Mouse (Mus musculus) erythroid progenitor cell, adult 5-6 weeks (primary cell): ENCODE results near the gene Sgta. TPM values are rescaled to one million over a fixed set of nuclear protein-coding genes. Genes with fewer than 3 reads are reported as not detected.
"Not testable (repeated sequence)": the region's sequence is repeated elsewhere in the genome, so short reads cannot be mapped to it uniquely, and the experiment has no call there.

Source experiments
- ATAC-seq: replicated peaks from 2 replicates; pipeline ENCODE4 v1.8.0; 2016; ENCODE audit warnings: moderate number of reproducible peaks, mild to moderate bottlenecking, moderate TSS enrichment, inconsistent platforms; ENCODE audit not compliant: poor library complexity, low FRiP score, severe bottlenecking
- total RNA-seq, 2 experiments: library from RNA; stranded (forward) in 1 of 2; stranded (reverse) in 1 of 2; fragments of 150-400 nt in 1 of 2; fragments of 186-747, 209-891 nt in 1 of 2; gene quantifications; 2 replicates each; pipeline versions ENCODE4 v1.2.3 to v1.2.4; 2015 to 2017; ENCODE audit warnings: low replicate concordance in 2 of 2

Sgta gene
- total RNA-seq (2015; ENCODE audit: low replicate concordance) (13.0 and 22.2 TPM in 2 replicates), total RNA-seq (2017; ENCODE audit: low replicate concordance) (13.8 and 16.6 TPM in 2 replicates)

DNA sequence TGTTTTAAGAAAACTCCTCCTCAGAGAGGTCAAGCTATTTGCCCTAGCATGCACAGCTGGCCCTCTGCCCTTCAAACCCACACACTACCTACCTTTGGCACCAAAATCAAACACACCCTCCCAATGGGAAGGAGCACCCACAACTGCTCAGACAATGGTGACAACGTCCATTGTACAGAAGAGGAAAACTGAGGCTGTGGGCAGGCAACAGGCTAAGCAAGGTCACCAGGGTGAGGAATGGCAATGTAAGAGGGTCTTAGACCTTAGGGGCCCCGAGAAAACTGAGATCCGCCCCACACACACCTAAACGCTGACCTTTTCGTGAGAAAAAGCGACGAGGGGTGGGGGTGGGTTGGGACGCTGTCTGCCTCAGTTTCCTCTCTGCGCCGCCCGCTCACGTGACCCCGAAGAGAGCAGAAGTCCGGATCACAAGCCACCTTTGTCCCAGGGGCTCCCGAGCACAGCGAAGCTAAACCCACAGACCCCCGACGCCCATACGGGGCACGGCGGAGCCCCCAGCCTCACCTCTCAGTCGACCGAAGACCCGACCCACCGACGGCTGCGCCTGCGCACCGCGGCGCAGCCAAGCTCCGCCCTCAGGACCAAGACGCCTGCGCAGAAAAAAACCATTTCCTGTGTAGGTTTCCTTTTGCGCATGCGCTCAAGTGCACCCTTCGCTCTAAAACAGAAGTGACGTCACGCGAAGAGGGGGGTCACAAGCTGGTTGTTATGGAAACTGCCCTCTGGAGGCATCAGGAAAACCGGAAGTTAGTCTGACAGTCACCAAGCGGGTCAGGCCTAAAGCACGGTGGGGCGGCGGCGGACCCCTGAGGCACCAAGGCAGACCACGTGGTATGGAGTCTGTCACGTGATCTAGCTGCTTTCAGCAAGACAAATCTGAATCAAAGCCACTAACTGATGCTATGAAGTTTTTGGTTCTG, at the start of gene Sgta:
Gene Sgta (minus strand): TSS at position 579 of the 941 bp plus-strand sequence.
- ATAC-seq = peak; percentile 89

DNA sequence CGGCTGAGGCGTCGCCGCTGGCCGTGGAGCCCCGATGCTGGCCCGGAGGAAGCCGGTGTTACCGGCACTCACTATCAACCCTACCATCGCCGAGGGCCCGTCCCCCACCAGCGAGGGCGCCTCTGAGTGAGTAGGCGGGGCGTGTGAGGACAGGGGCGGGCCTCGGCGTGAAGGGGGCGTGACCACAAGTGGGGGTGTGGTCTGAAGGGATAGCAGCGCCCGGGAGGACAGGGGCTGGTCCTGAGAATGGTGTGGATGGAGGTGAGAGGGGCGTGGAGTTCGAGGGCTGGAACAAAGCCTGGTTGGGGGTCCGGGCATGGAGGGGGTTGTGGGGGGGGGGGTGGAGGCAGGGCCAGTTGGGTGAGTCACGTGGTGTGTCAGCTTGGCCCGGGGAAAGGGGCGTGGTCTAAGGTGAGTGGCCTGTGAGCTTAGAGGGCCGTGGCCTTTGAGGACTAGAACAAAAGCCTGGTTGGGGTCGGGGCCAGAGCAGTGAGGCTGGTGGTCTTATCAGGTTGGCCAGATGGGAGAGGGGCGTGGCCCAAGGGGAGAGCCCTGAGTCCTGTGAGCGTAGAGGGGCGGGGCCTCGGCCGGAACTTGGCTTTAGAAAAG, 46.2 kb upstream of the Sgta start:
- ATAC-seq = peak; percentile 74

DNA sequence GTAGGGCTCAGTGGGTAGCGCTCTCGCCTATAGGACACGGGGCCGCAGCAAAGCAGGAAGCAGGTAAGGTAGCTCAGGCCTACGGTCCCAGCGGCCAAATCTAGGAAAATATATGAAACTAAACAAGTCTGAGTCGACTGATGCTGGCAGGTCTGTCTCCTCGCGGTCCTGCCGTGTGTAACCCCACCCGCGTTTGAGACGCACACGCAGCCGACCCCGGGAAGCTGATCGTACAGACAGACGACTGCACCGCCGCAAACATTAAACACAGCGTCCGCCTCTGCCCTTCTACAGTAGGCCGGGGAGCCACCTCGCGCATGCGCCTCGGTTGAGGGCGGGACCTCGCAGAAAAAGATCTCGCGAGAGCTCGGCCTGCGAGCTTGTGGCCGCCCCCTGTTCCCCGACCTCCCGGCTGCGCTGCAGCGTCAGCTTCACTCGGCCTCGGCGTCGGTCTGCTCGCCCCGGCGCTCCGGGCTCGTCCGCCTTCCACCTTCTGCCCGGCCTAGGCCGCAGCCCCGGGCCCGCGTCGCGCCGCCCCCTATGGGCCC, 45.7 kb upstream of the Sgta start, which contains the start of gene Map2k2:
Gene Map2k2 (plus strand): TSS at position 351 of the 548 bp plus-strand sequence.
- peak; percentile 82 for ATAC-seq

DNA sequence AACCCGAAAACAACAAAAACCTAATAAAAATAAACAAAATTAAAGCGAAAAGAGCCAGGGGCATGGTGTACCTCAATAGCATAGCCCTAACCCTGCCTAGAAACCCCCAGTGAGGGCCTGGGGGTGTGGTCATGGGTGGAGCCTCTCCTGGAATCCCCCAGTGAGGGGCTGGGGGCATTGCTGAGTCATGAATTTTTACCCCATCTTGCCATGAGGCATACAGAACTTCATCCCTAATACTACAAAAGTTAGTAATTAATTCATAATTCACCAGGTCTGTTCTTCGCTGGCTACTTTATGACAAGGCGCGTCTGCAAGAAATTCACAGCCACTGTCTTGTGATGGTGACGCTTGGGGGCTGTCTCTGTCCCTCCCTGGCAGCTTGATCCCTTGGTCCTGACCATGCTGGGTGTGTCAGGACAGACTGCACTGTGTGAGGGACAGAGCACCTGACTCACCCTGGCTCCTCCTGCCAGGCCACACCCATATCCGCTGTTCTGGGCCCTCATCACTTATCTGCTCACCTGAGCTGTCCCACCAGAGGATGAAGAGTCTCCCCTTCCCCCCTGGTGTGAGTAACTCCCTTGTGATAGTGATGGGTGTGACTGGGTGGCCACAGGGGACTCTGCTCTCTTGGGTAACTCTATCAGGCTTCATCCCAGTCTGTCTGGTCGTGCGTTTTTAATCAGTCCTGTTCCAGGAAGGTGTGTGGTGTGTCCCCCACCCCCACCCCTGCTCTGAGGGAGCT, 35.1 kb upstream of the Sgta start:
- ATAC-seq = no peak

DNA sequence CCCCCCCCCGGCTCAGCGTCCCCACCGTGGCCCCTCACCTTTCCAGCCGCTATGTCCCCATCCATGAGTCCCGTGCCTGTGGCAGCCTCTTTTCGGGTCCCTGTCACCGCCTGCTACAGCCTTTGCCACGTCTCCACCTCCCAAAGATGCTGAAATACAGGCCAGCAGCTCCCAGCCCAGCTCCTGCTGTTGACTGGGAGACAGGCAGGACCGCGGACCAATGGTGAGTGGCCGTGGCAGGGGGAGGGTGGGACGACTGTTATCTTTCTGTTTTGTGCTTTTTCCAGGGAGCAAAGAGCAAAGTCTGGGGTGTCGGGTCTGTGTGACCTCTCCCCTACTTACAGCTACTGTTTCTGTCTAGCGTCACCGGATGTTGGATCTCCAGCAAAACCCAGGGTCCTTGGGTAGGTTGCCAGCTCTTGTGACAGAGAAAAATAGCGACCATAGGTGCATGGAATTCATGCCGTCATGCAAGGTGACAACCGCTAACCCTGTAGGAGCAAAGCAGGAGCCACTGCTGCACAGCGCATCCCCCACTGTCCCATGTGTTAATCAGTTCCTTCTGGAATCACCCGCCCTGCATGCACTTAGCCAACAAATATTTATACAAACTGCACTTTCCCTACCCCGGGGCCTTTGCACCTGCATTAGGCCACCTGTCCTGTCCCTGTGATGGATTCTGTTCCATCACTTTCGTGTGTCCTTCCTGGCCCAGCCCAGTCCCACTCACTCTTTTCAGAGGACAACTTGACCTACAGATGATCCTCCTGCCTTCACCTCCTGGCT, 32.7 kb upstream of the Sgta start:
- no peak for ATAC-seq

DNA sequence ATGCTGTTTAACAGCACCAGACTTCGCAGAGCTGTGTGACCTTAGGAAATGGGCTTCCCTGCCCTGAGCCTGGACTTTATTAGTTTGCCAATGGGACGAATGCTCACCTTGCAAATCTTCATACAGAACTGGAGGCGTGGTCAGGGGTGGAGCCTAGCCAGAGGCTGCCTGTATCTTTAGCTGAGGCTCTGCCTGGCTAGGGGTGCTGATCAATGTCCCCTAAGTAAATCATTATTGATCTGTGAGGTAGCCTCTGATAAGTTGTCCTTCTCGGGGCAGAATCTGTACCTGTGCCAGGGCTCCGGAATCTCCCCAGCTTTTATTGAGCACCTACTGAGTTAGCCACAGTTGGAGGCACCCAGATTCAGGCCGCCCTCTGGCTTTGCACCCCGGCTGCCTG, 30.6 kb upstream of the Sgta start:
- peak; percentile 47; the same call in 1 of the 2 replicates for ATAC-seq

DNA sequence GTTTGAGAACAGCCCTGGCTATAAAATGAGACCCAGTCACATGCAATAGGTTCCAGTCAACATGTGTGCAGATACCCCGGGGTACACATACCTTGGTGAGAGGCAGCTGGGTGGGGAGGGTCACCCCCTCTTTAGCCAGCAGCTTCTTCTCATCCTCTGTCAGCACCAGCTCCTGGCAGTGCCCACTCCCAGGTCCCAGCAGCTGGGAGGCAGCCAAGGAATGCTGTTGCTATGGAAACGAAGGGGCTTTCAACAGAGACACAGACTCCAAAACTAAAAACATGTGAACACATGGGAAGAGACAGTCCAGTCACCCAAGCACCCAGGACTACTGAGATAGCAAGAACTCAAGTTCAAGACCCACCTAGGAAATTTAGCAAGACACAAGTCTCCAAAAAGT, 29.2 kb upstream of the Sgta start:
- no peak for ATAC-seq

DNA sequence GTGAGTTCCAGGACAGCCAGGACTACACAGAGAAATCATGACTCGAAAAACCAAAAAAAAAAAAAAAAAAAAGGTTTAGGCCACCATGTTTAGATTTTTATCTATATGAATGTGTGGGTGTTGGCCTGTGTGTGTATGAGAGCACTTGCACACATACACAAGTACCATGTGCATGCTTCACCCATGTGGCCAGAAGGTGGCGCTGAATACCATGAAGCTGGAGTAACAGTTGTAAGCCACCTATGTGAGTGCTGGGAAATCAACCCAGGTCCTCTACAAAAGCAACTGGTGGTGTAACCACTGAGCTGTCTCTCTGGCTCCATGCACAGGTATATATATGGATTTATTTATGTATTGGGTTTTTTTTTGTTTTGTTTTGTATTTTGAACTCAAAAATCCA, 27.0 kb upstream of the Sgta start:
- no peak for ATAC-seq

DNA sequence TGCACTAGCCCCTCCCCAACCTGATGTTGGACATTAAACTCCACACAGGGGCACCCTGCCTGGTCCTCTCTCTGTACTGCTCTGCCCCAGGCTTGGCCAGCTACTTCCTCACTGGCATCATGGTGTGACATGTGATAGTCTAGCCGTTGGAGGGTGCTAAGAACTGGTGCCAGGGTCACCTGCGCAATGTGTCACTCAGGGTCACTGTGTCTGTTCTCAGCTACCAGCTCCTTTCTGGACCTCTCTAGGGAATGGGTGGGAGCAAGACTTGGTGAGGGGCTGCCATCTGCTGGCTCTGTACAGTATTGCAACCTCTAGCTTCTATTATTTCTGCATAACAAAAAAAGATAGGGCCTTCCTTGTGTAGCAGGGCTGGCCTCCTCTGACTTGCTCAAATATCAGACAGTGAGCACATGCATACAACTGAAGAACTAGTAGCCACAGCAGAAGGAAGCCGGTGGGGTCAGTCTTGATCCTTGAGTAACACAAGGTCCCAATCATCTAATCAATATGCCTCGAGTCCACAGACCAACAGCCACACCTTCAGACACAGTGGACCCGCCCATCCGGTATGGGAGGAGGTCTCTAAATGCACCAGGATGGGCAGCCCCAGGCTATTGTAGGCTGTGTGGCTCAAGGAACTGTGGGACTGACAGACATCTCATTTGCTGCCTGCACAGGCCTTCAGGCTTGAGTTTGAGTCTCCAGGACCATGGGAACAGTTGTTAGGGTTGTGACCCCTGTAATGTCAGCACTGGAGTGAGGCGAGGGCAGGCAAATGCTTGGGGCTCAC, 22.4 kb upstream of the Sgta start:
- ATAC-seq = peak; percentile 61

DNA sequence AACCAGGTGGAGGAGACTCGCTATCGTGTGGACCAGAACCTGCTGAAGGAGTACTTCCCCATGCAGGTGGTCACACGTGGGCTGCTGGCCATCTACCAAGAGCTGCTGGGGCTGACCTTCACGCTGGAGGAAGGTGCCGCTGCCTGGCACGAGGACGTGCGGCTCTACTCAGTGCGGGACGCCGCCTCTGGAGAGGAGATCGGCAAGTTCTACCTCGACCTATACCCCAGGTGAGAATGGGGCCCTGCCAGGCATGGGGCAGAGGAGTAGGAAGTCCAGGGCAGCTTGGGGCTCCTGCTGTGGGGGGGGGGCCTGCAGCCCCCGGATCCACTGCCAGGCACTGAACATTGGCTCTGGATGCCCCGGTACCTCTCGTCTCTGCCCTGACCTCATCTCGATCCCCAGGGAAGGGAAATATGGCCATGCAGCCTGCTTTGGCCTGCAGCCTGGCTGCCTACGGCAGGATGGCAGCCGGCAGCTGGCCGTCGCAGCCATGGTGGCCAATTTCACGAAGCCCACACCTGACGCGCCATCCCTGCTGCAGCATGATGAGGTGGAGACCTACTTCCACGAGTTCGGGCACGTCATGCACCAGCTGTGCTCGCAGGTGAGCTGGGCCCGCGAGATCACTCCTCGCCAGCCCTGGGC, 20.2 kb upstream of the Sgta start:
- ATAC-seq = no peak

DNA sequence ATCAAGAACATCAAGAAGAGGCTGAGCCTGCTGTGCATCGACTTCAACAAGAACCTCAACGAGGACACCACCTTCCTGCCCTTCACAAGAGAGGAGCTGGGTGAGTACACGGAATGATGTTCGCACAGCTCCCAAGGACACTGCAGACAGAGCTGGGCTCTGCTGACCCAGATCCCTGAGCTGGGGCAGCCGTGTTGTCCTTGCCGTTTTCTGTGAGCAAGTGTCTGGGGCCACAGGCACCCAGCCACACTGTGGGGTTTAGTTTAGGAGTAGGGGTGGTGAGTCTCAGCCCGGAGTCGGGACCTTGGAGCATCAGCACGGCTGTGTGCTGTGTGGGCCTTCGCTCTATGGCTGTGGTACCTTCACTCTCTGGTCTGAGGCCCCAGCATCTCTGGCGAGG, 17.9 kb upstream of the Sgta start:
- ATAC-seq = no peak

DNA sequence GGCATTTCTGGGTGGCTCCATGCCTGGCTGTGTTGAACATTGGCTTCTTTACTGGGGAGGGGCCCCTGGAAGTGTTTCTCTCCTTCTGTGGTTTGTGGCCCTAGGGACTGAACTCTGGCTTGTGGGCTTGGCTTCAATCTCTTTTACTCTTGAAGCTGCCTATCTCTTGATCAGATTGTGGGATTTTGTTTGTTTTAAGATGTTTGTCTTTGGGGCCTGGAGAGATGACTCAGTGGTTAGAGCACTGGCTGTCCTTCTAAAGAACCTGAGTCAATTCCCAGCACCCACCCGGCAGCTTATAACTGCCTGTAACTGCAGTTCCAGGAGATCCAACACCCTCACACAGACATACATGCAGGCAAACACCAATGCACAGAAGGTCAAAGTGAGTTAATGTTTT, 16.4 kb upstream of the Sgta start:
- no peak for ATAC-seq

DNA sequence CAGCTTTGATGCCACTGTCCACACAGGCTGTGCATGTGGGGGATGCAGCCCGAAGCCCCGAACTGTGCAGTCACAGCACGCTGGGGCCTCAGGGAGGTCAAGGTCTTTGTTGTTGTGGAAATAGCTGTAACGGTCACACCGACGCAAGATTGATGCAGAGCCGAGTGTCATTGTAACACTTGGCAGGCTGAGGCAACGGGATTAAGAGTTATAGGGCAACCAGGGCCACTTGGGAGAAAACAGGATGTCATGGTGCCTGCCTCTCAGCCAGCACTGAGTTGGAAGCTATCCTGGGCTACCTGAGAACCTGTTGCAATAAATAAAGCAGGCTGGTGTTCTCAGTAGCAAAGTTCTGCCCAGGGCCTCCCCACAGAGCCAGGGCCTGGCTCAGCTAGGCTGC, 15.8 kb upstream of the Sgta start:
- ATAC-seq = no peak

DNA sequence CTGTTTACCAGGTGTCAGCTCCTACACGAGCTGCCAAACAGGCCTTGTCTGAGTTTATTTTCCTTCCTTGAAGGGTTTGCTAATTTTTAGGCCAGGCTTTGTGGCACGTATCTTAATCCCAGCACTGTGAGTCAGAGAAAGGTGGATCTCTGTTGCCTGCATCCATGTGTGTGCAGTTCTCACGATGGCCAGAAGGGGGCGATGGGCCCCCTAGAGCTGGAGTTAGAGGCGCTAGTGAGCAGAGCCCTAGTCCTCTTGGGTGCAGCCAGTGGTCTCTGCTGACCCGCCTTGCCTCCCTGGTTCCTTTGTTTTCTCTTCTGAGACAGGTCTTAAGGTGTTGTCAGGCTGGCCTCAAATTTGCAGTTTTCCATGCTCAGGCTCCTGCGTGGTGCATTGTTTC, 13.5 kb upstream of the Sgta start:
- ATAC-seq = no peak

DNA sequence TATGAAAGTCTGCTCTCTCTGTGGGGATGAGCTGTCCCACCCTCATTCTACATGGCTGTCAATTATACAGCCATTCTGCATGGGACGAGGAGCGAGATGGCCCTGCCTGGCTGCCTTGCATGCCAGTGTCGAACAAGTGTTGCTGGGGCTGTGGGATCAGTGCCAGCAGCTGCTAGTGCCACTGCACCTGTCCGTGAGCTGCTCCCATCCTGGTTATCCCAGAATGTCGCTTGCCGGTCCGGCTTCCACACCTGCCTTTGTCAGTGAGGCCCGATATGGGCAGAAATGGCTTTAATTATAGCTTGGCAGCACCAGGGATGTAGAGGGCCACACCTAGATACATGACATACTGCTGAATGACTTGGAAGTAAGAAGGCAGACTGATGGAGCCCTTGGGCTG, 12.3 kb upstream of the Sgta start:
- no peak for ATAC-seq

DNA sequence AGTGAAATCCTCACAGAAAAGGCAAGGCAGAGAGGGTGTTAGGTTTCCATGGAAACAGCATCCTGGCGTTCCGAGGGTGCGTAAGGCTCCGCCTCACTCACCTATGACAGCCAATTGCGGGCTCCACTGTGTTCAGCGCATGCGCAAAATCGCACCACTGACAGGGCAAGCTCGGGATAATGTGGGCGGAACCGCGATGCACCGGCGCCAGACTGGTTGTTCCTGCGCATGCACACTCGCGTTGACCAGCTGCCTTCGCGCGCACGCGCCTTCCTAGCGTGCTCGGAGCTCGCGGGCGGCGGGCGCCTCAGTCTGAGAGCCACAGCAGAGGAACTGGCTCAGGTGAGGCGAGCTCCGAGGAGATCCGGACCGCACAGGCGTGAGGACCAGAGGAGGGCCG, 9.9 kb upstream of the Sgta start, which contains the start of gene Thop1:
Gene Thop1 (plus strand): TSS at position 200 of the 400 bp plus-strand sequence.
- ATAC-seq = peak; percentile 93

DNA sequence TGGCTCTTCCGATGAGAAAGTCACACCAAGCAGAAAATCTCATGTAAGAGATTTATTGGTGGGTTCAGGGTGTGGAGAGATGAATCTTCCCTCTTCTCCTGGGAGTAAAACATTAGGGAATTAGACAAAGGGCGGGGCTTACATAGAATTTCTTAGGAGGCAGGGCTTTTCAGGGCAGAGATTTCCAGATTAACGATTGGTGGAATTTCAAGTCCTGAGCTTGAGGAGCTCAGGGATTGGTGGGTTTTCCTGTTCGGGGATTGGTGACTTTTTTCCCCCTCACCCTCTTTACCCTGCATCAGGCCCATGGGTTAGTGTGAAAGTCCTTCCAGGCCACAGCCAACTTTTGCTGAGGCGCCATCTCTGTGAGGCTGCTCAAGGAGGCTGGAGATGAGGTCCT, 8.7 kb upstream of the Sgta start:
- no peak for ATAC-seq

DNA sequence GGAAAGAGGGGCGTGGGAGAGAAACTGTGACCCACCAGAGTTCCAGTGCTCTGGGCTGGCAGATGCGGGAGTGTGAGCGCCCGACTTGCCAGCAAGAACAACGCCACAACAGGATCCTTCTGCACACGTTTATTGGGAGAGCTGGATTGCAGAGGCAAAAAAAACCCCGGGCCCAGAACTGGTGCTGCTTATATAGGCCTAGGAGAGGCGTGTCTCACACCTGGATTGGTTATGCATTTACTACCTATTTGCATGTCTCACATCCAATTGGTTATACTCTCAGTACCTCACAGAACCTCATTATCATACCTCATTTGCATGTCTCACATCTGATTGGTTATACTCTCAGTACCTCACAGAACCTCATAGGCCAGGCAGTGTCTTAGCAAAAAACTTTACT, 4.5 kb upstream of the Sgta start:
- not testable (repeated sequence) for ATAC-seq
